24 mouse cellular contexts compared by ENCODE assay signal in genomic region chr2:102831547-102831946, GRCm38 (mm10).
DNase-seq lines count a peak whose midpoint lies in the region; ATAC-seq lines count a peak whose summit lies in the region.
"Had no signal": no experiment of that assay in that cellular context is flagged by ENCODE, and none has a peak within 500 bp of the region (broad histone marks: within the 10 kb centered on the region; RNA-seq: fewer than 3 reads in every experiment).

No protein-coding gene starts in this region.

- no peaks in the 10 kb centered on the region for H3K27me3 ChIP-seq in midbrain, embryonic 11.5 days (ENCODE audit: control insufficient read depth, insufficient read depth, low read length)
- no peaks in the 10 kb centered on the region for H3K27me3 ChIP-seq in midbrain, embryonic 10.5 days (ENCODE audit: low read depth, poor library complexity, severe bottlenecking)
- no peaks in the 10 kb centered on the region for H3K27me3 ChIP-seq in kidney, embryonic 14.5 days (ENCODE audit: control insufficient read depth, insufficient read depth, low read length)
- H3K27me3 ChIP-seq: embryonic facial prominence, embryonic 13.5 days; forebrain, embryonic 13.5 days; heart, embryonic 15.5 days; hindbrain, embryonic 13.5 days; Patski had no signal

- no peak overlapping the region for H3K9ac ChIP-seq in midbrain, embryonic 11.5 days (ENCODE audit: low read length)
- no peak overlapping the region for H3K9ac ChIP-seq in kidney, embryonic 14.5 days (ENCODE audit: low read depth, low read length)
- H3K9ac ChIP-seq: embryonic facial prominence, embryonic 13.5 days; forebrain, embryonic 13.5 days; forebrain, postnatal 0 days; heart, embryonic 15.5 days; hindbrain, embryonic 13.5 days had no signal

- no peak for ATAC-seq in midbrain, embryonic 11.5 days (ENCODE audit: low FRiP score)
- peak; percentile 69 for ATAC-seq in activated CD4-positive, CD25-positive, alpha-beta regulatory T cell, adult 4 months
- peak; percentile 84 for ATAC-seq in inflammation-experienced regulatory T-cells, adult 6 months
- ATAC-seq in kidney, embryonic 14.5 days (ENCODE audit: low FRiP score, low TSS enrichment): no peak
- ATAC-seq: forebrain, embryonic 13.5 days; forebrain, postnatal 0 days; hindbrain, postnatal 0 days; intestine, embryonic 16.5 days; Patski had no signal

- no peak overlapping the region for H3K4me3 ChIP-seq in midbrain, embryonic 11.5 days (ENCODE audit: low read depth, low read length)
- no peak overlapping the region for H3K4me3 ChIP-seq in midbrain, embryonic 10.5 days
- H3K4me3 ChIP-seq in kidney, embryonic 14.5 days (ENCODE audit: low read length): no peak overlapping the region
- H3K4me3 ChIP-seq: embryonic facial prominence, embryonic 13.5 days; forebrain, embryonic 13.5 days; heart, embryonic 10.5 days; heart, embryonic 15.5 days; hindbrain, embryonic 13.5 days had no signal

- no peaks in the 10 kb centered on the region for H3K9me3 ChIP-seq in midbrain, embryonic 11.5 days (ENCODE audit: control insufficient read depth, low read length)
- H3K9me3 ChIP-seq in midbrain, embryonic 10.5 days (replicated peaks): no peaks in the 10 kb centered on the region
- no peaks in the 10 kb centered on the region for H3K9me3 ChIP-seq in kidney, embryonic 14.5 days (ENCODE audit: control insufficient read depth, low read length)
- H3K9me3 ChIP-seq: embryonic facial prominence, embryonic 13.5 days; forebrain, embryonic 13.5 days; heart, embryonic 10.5 days; heart, embryonic 15.5 days; hindbrain, embryonic 13.5 days had no signal

- no peak overlapping the region for H3K4me2 ChIP-seq in midbrain, embryonic 11.5 days
- no peak overlapping the region for H3K4me2 ChIP-seq in kidney, embryonic 14.5 days (replicated peaks; ENCODE audit: low read depth, low read length)
- H3K4me2 ChIP-seq: embryonic facial prominence, embryonic 13.5 days; forebrain, embryonic 13.5 days; heart, embryonic 15.5 days; hindbrain, embryonic 13.5 days had no signal

- no peaks in the 10 kb centered on the region for H3K36me3 ChIP-seq in midbrain, embryonic 11.5 days (ENCODE audit: control insufficient read depth, insufficient read depth, low read length)
- H3K36me3 ChIP-seq in midbrain, embryonic 10.5 days: no peaks in the 10 kb centered on the region
- no peaks in the 10 kb centered on the region for H3K36me3 ChIP-seq in kidney, embryonic 14.5 days (ENCODE audit: control insufficient read depth, insufficient read depth, low read length)
- H3K36me3 ChIP-seq: embryonic facial prominence, embryonic 13.5 days; hindbrain, embryonic 13.5 days had no signal

- H3K27ac ChIP-seq in midbrain, embryonic 11.5 days (ENCODE audit: low read depth, low read length): no peak overlapping the region
- no peak overlapping the region for H3K27ac ChIP-seq in midbrain, embryonic 10.5 days (replicated peaks)
- H3K27ac ChIP-seq in kidney, embryonic 14.5 days (ENCODE audit: low read depth, low read length): no peak overlapping the region
- H3K27ac ChIP-seq: embryonic facial prominence, embryonic 13.5 days; forebrain, embryonic 13.5 days; heart, embryonic 10.5 days; heart, embryonic 15.5 days; hindbrain, embryonic 13.5 days; hindbrain, postnatal 0 days had no signal

- no peaks in the 10 kb centered on the region for H3K4me1 ChIP-seq in midbrain, embryonic 11.5 days (ENCODE audit: control insufficient read depth, insufficient read depth, low read length)
- no peaks in the 10 kb centered on the region for H3K4me1 ChIP-seq in midbrain, embryonic 10.5 days
- H3K4me1 ChIP-seq in kidney, embryonic 14.5 days (ENCODE audit: control insufficient read depth, insufficient read depth, low read length): 0 out of 2 replicates have a peak, but pooled peaks cover 2% of the 10 kb centered on the region
- H3K4me1 ChIP-seq: embryonic facial prominence, embryonic 13.5 days; forebrain, embryonic 13.5 days; heart, embryonic 10.5 days; heart, embryonic 15.5 days; hindbrain, embryonic 13.5 days had no signal

- peak; percentile 17 for DNase-seq in midbrain, embryonic 11.5 days (ENCODE audit: low spot score, missing footprints)
- no peak for DNase-seq in midbrain, embryonic 10.5 days (ENCODE audit: low spot score)
- no peak for DNase-seq in kidney, adult 9 months
- DNase-seq in thymus, postnatal 25 days: no peak
- DNase-seq: adrenal gland, adult 8-10 months; adrenal gland, postnatal 36 days; cerebellum, adult 11 months; cerebellum, adult 9-11 months; cerebellum, postnatal 36 days; forebrain, postnatal 0 days; gastrocnemius, postnatal 10 days; heart, adult 18-20 months; heart, postnatal 14 days had no signal

Comparison
In these comparisons a context has a peak if more than half of its experiments do, and no peak if none do; other contexts are left out.
1. ATAC-seq: peak in activated CD4-positive, CD25-positive, alpha-beta regulatory T cell, adult 4 months (single experiment) and inflammation-experienced regulatory T-cells, adult 6 months (single experiment); none in midbrain, embryonic 11.5 days (single experiment) and kidney, embryonic 14.5 days (single experiment).